Mouse (Mus musculus): Measurements from ENCODE around the gene Trmt112. TPM values are rescaled to one million over a fixed set of nuclear protein-coding genes. Genes with fewer than 3 reads are reported as not detected.
A peak's percentile ranks its signal among the peaks of the same experiment; 100 is the strongest.

The Trmt112 gene
- polyA plus RNA-seq, 1 experiment from 2014 or later: 155 TPM

GRCm38 (mm10) chr19:6911101-6912074, 1.9 kb downstream of the Trmt112 start:
- H3K36me3 ChIP-seq (replicated peaks): peaks cover 51% of the 10 kb centered on the region
- no peaks in the 10 kb centered on the region for H3K27me3 ChIP-seq (ENCODE audit: poor library complexity, severe bottlenecking)
- H3K27ac ChIP-seq: peak overlapping the region; percentile 30; the same call in 1 of the 2 replicates
- H3K4me1 ChIP-seq: peaks cover 39% of the 10 kb centered on the region
- 83% methylated on average over 19 of the region's 19 CpGs for WGBS
- peak overlapping the region; percentile 81 for H3K4me3 ChIP-seq
- no peak for DNase-seq (ENCODE audit: extremely low spot score, low spot score)
- H3K9me3 ChIP-seq: no peaks in the 10 kb centered on the region

GRCm38 (mm10) chr19:6912205-6912970, 2.9 kb downstream of the Trmt112 start:
- peaks cover 33% of the 10 kb centered on the region for H3K4me1 ChIP-seq
- H3K27ac ChIP-seq: no peak overlapping the region
- H3K9me3 ChIP-seq: no peaks in the 10 kb centered on the region
- WGBS: 93% methylated on average over 15 of the region's 15 CpGs
- H3K36me3 ChIP-seq (replicated peaks): peaks cover 41% of the 10 kb centered on the region
- DNase-seq (ENCODE audit: extremely low spot score, low spot score): no peak
- H3K4me3 ChIP-seq: peak overlapping the region; percentile 13; the same call in 1 of the 2 replicates
- H3K27me3 ChIP-seq (ENCODE audit: poor library complexity, severe bottlenecking): no peaks in the 10 kb centered on the region

- WGBS: 91% methylated on average over 6 of the region's 6 CpGs
- DNase-seq (ENCODE audit: extremely low spot score, low spot score): no peak
- H3K36me3 ChIP-seq (replicated peaks): peaks cover 35% of the 10 kb centered on the region
- H3K27me3 ChIP-seq (ENCODE audit: poor library complexity, severe bottlenecking): no peaks in the 10 kb centered on the region
- peaks cover 27% of the 10 kb centered on the region for H3K4me1 ChIP-seq
- no peak overlapping the region for H3K4me3 ChIP-seq
- no peak overlapping the region for H3K27ac ChIP-seq
- H3K9me3 ChIP-seq: no peaks in the 10 kb centered on the region
Observed at GRCm38 (mm10) chr19:6913036-6913435, 3.5 kb downstream of the Trmt112 start.

- H3K27ac ChIP-seq: no peak overlapping the region
- peaks cover 38% of the 10 kb centered on the region for H3K36me3 ChIP-seq (replicated peaks)
- H3K4me1 ChIP-seq: peaks cover 17% of the 10 kb centered on the region
- H3K27me3 ChIP-seq (ENCODE audit: poor library complexity, severe bottlenecking): no peaks in the 10 kb centered on the region
- H3K9me3 ChIP-seq: no peaks in the 10 kb centered on the region
- WGBS: 87% methylated on average over 11 of the region's 11 CpGs
- no peak overlapping the region for H3K4me3 ChIP-seq
- DNase-seq (ENCODE audit: extremely low spot score, low spot score): no peak
Observed at GRCm38 (mm10) chr19:6913991-6914390, 4.5 kb downstream of the Trmt112 start.

- no peak overlapping the region for H3K4me3 ChIP-seq
- H3K27ac ChIP-seq: no peak overlapping the region
- WGBS: 93% methylated on average over 9 of the region's 9 CpGs
- no peaks in the 10 kb centered on the region for H3K27me3 ChIP-seq (ENCODE audit: poor library complexity, severe bottlenecking)
- no peak for DNase-seq (ENCODE audit: extremely low spot score, low spot score)
- peaks cover 12% of the 10 kb centered on the region for H3K4me1 ChIP-seq
- H3K36me3 ChIP-seq (replicated peaks): peaks cover 38% of the 10 kb centered on the region
- no peaks in the 10 kb centered on the region for H3K9me3 ChIP-seq
Observed at GRCm38 (mm10) chr19:6914540-6914939, 5.0 kb downstream of the Trmt112 start.

- no peak for DNase-seq (ENCODE audit: extremely low spot score, low spot score)
- WGBS: 89% methylated on average over 4 of the region's 4 CpGs
- Histone ChIP-seq H3K4me3 (no peak overlapping the region), H3K9me3 (no peaks in the 10 kb centered on the region), H3K36me3 (replicated peaks) (peaks cover 38% of the 10 kb centered on the region), H3K4me1 (peaks cover 17% of the 10 kb centered on the region), H3K27me3 (ENCODE audit: poor library complexity, severe bottlenecking) (no peaks in the 10 kb centered on the region), H3K27ac (no peak overlapping the region)
Observed at GRCm38 (mm10) chr19:6915276-6915675, 5.8 kb downstream of the Trmt112 start.

- no peak for DNase-seq (ENCODE audit: extremely low spot score, low spot score)
- Histone ChIP-seq H3K36me3 (replicated peaks) (peaks cover 32% of the 10 kb centered on the region), H3K27ac (no peak overlapping the region), H3K4me3 (no peak overlapping the region), H3K27me3 (ENCODE audit: poor library complexity, severe bottlenecking) (no peaks in the 10 kb centered on the region), H3K4me1 (peaks cover 22% of the 10 kb centered on the region), H3K9me3 (no peaks in the 10 kb centered on the region)
- WGBS: 91% methylated on average over 4 of the region's 4 CpGs
Observed at GRCm38 (mm10) chr19:6916496-6916895, 7.0 kb downstream of the Trmt112 start.

- no peak for DNase-seq (ENCODE audit: extremely low spot score, low spot score)
- Histone ChIP-seq H3K9me3 (no peaks in the 10 kb centered on the region), H3K27ac (no peak overlapping the region), H3K4me3 (no peak overlapping the region), H3K27me3 (ENCODE audit: poor library complexity, severe bottlenecking) (peaks cover 13% of the 10 kb centered on the region), H3K36me3 (replicated peaks) (peaks cover 14% of the 10 kb centered on the region), H3K4me1 (peaks cover 27% of the 10 kb centered on the region)
- WGBS: 90% methylated on average over 4 of the region's 4 CpGs
Observed at GRCm38 (mm10) chr19:6918321-6918720, 8.8 kb downstream of the Trmt112 start.

GRCm38 (mm10) chr19:6919431-6919830, 9.9 kb downstream of the Trmt112 start:
- Histone ChIP-seq H3K4me3 (no peak overlapping the region), H3K27ac (no peak overlapping the region), H3K9me3 (no peaks in the 10 kb centered on the region), H3K4me1 (peaks cover 27% of the 10 kb centered on the region), H3K36me3 (replicated peaks) (peaks cover 3% of the 10 kb centered on the region; the same call in 1 of the 2 replicates), H3K27me3 (ENCODE audit: poor library complexity, severe bottlenecking) (peaks cover 24% of the 10 kb centered on the region)
- no peak for DNase-seq (ENCODE audit: extremely low spot score, low spot score)

GRCm38 (mm10) chr19:6919876-6920740, 10.6 kb downstream of the Trmt112 start:
- peaks cover 3% of the 10 kb centered on the region; the same call in 1 of the 2 replicates for H3K36me3 ChIP-seq (replicated peaks)

GRCm38 (mm10) chr19:6920741-6921636, 11.5 kb downstream of the Trmt112 start:
- DNase-seq (ENCODE audit: extremely low spot score, low spot score): peak; percentile 56
- Histone ChIP-seq H3K4me1 (peaks cover 43% of the 10 kb centered on the region), H3K4me3 (peak overlapping the region; percentile 81), H3K9me3 (0 out of 2 replicates have a peak, but pooled peaks cover under 1% of the 10 kb centered on the region), H3K36me3 (replicated peaks) (peaks cover 3% of the 10 kb centered on the region; the same call in 1 of the 2 replicates), H3K27ac (peak overlapping the region; percentile 94), H3K27me3 (ENCODE audit: poor library complexity, severe bottlenecking) (peaks cover 40% of the 10 kb centered on the region)
- WGBS: 2% methylated on average over 46 of the region's 48 CpGs

More at GRCm38 (mm10) chr19:6919876-6920740, 10.6 kb downstream of the Trmt112 start:
- WGBS: 46% methylated on average over 8 of the region's 8 CpGs
- Histone ChIP-seq H3K27me3 (ENCODE audit: poor library complexity, severe bottlenecking) (peaks cover 31% of the 10 kb centered on the region), H3K27ac (peak overlapping the region; percentile 94), H3K4me1 (peaks cover 34% of the 10 kb centered on the region), H3K9me3 (no peaks in the 10 kb centered on the region), H3K4me3 (peak overlapping the region; percentile 81)
- peak; percentile 46 for DNase-seq (ENCODE audit: extremely low spot score, low spot score)

Data from forebrain, embryonic 10.5 days (tissue).